Comparison of ENCODE assay signal across 12 mouse cellular contexts in the genomic region with DNA sequence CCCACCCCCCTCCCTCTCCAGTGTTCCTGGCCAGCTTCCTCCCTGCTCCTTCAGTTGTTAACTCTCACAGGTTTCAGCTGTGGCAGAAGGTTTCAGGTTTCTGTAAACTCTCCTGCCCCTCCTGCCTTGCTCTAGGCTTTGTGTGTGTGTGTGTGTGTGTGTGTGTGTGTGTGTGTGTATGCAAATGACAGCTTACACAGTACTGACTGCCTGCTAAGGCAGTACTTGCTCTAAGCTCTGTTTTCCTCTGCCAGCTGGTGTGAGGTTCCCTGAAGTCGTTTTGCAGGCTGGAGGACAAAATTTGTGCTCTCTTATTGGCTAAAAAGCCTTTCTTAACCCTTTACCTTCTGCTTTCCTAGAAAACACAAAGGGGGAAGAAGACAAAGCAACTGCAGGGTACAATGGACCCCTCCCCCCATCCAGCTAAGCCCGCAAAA. TPM values are rescaled to one million over a fixed set of nuclear protein-coding genes. Genes with fewer than 3 reads are reported as not detected.
DNase-seq lines count a peak whose midpoint lies in the region; ATAC-seq and TF ChIP-seq lines count a peak whose summit lies in the region.
"Had no signal": no experiment of that assay in that cellular context is flagged by ENCODE, and none has a peak within 500 bp of the region (broad histone marks: within the 10 kb centered on the region; RNA-seq: fewer than 3 reads in every experiment).

No protein-coding gene starts in this region.

- H3K4me2 ChIP-seq in heart, embryonic 12.5 days = 0 out of 2 replicates have a peak overlapping the region, but pooled peaks have one; percentile 24
- H3K4me2 ChIP-seq in heart, embryonic 11.5 days = no peak overlapping the region
- no peak overlapping the region for H3K4me2 ChIP-seq in forebrain, postnatal 0 days (ENCODE audit: low read depth)

- no peak overlapping the region for H3K9ac ChIP-seq in heart, embryonic 12.5 days
- no peak overlapping the region for H3K9ac ChIP-seq in heart, embryonic 11.5 days (ENCODE audit: low read depth, low read length)
- no peak overlapping the region for H3K9ac ChIP-seq in forebrain, postnatal 0 days

- no peaks in the 10 kb centered on the region for H3K36me3 ChIP-seq in heart, embryonic 12.5 days
- no peaks in the 10 kb centered on the region for H3K36me3 ChIP-seq in heart, embryonic 11.5 days (ENCODE audit: control insufficient read depth, insufficient read depth, low read length)
- H3K36me3 ChIP-seq in forebrain, postnatal 0 days (ENCODE audit: insufficient read depth) = no peaks in the 10 kb centered on the region

- H3K4me3 ChIP-seq in heart, embryonic 12.5 days = no peak overlapping the region
- H3K4me3 ChIP-seq in heart, embryonic 11.5 days (ENCODE audit: low read depth, low read length) = no peak overlapping the region
- H3K4me3 ChIP-seq in forebrain, postnatal 0 days (ENCODE audit: low read depth, low read length) = no peak overlapping the region

- no peaks in the 10 kb centered on the region for H3K27me3 ChIP-seq in heart, embryonic 12.5 days (replicated peaks)
- H3K27me3 ChIP-seq in heart, embryonic 11.5 days (ENCODE audit: control insufficient read depth, insufficient read depth, low read length) = no peaks in the 10 kb centered on the region
- no peaks in the 10 kb centered on the region for H3K27me3 ChIP-seq in forebrain, postnatal 0 days (ENCODE audit: insufficient read depth, low read length)
- H3K27me3 ChIP-seq: Patski had no signal

- no peaks in the 10 kb centered on the region for H3K9me3 ChIP-seq in heart, embryonic 12.5 days (replicated peaks)
- no peaks in the 10 kb centered on the region for H3K9me3 ChIP-seq in heart, embryonic 11.5 days (replicated peaks; ENCODE audit: control insufficient read depth, low read length)
- H3K9me3 ChIP-seq in forebrain, postnatal 0 days (ENCODE audit: low read length) = no peaks in the 10 kb centered on the region

- TF ChIP-seq CTCF in brain, embryonic 14.5 days (IDR thresholded peaks at IDR 0.05; ENCODE audit: borderline replicate concordance, extremely low read depth, insufficient read depth, insufficient read length) = no peak
- TF ChIP-seq CTCF in forebrain, postnatal 0 days (IDR thresholded peaks at IDR 0.05; ENCODE audit: low read depth) = no peak

- H3K4me1 ChIP-seq in heart, embryonic 12.5 days (replicated peaks) = peaks cover 3% of the 10 kb centered on the region; the same call in 1 of the 2 replicates
- H3K4me1 ChIP-seq in heart, embryonic 11.5 days (ENCODE audit: control insufficient read depth, insufficient read depth, low read length) = no peaks in the 10 kb centered on the region
- no peaks in the 10 kb centered on the region for H3K4me1 ChIP-seq in forebrain, postnatal 0 days (ENCODE audit: insufficient read depth)

- TF ChIP-seq POLR2A in brain, embryonic 14.5 days (IDR thresholded peaks at IDR 0.05; ENCODE audit: borderline replicate concordance, extremely low read depth, insufficient read depth, insufficient read length, poor library complexity, severe bottlenecking) = no peak

- no peak for ATAC-seq in heart, embryonic 12.5 days (ENCODE audit: insufficient number of reproducible peaks, low FRiP score)
- ATAC-seq in heart, embryonic 11.5 days (replicated peaks; ENCODE audit: insufficient number of reproducible peaks, low FRiP score, low TSS enrichment) = no peak
- ATAC-seq in forebrain, postnatal 0 days = peak; percentile 66
- no peak for ATAC-seq in inflammation-experienced regulatory T-cells, adult 6 months
- ATAC-seq: Patski had no signal

- peak; percentile 59 for DNase-seq in brain, embryonic 14.5 days (ENCODE audit: low read depth)
- DNase-seq in forebrain, postnatal 0 days = peak; percentile 12
- peak; percentile 3 for DNase-seq in lung, postnatal 25 days (ENCODE audit: low spot score)
- no peak for DNase-seq in spleen, postnatal 14 days (ENCODE audit: low spot score in 2 of 2)
- no peak for DNase-seq in right cerebral cortex, postnatal 14 days
- DNase-seq: right cerebral cortex, postnatal 25 days had no signal

- no peak overlapping the region for H3K27ac ChIP-seq in heart, embryonic 12.5 days (ENCODE audit: poor library complexity, severe bottlenecking)
- no peak overlapping the region for H3K27ac ChIP-seq in heart, embryonic 11.5 days (ENCODE audit: low read depth, low read length)
- no peak overlapping the region for H3K27ac ChIP-seq in forebrain, postnatal 0 days (ENCODE audit: low read depth, low read length)

- WGBS in heart, embryonic 12.5 days = 6% methylated on average over 2 of the region's 2 CpGs
- 15% methylated on average over 2 of the region's 2 CpGs for WGBS in heart, embryonic 11.5 days (ENCODE audit: insufficient replicate concordance)
- 0% methylated on average over 2 of the region's 2 CpGs for WGBS in forebrain, postnatal 0 days

RNA-seq across cellular contexts. Expression of gene Ces1b, which starts 8.9 kb away (rescaled TPM):
- polyA plus RNA-seq in heart, embryonic 12.5 days (2016; fragmentation: Nextera tagmentation; extraction: Ambion mirVana) = not detected in 2 replicates
- not detected in 2 replicates for polyA plus RNA-seq in heart, embryonic 11.5 days (2014; fragmentation: Nextera tagmentation; extraction: Ambion mirVana)
- not detected in 2 replicates for polyA plus RNA-seq in brain, embryonic 14.5 days (2012; rRNA removed)
- not detected in 2 replicates for total RNA-seq in forebrain, postnatal 0 days (2014; rRNA removed)
- not detected in 2 replicates for polyA plus RNA-seq in forebrain, postnatal 0 days (2015; fragmentation: Nextera tagmentation; extraction: Ambion mirVana)
- not detected for polyA plus RNA-seq in inflammation-experienced regulatory T-cells, adult 6 months (2017; shearing (Covaris generic))
- total RNA-seq: left cerebral cortex, adult 18-20 months had no signal
- polyA plus RNA-seq: heart, embryonic 14.5 days; Patski had no signal

RNA-seq across cellular contexts. Expression of gene Ces1a, which starts 40.7 kb away (rescaled TPM):
- polyA plus RNA-seq in heart, embryonic 12.5 days (2016; fragmentation: Nextera tagmentation; extraction: Ambion mirVana) = not detected in 2 replicates
- polyA plus RNA-seq in heart, embryonic 11.5 days (2014; fragmentation: Nextera tagmentation; extraction: Ambion mirVana) = not detected in 2 replicates
- polyA plus RNA-seq in brain, embryonic 14.5 days (2012; rRNA removed) = not detected in 2 replicates
- total RNA-seq in forebrain, postnatal 0 days (2014; rRNA removed) = not detected in 2 replicates
- not detected in 2 replicates for polyA plus RNA-seq in forebrain, postnatal 0 days (2015; fragmentation: Nextera tagmentation; extraction: Ambion mirVana)
- polyA plus RNA-seq in inflammation-experienced regulatory T-cells, adult 6 months (2017; shearing (Covaris generic)) = not detected
- polyA plus RNA-seq: heart, embryonic 14.5 days; Patski had no signal

RNA-seq across cellular contexts. Expression of gene Ces1c, which starts 42.4 kb away (rescaled TPM):
- polyA plus RNA-seq in heart, embryonic 12.5 days (2016; fragmentation: Nextera tagmentation; extraction: Ambion mirVana) = not detected in 2 replicates
- polyA plus RNA-seq in heart, embryonic 11.5 days (2014; fragmentation: Nextera tagmentation; extraction: Ambion mirVana) = not detected in 2 replicates
- not detected in 2 replicates for polyA plus RNA-seq in brain, embryonic 14.5 days (2012; rRNA removed)
- not detected in 2 replicates for total RNA-seq in forebrain, postnatal 0 days (2014; rRNA removed)
- not detected in 2 replicates for polyA plus RNA-seq in forebrain, postnatal 0 days (2015; fragmentation: Nextera tagmentation; extraction: Ambion mirVana)
- polyA plus RNA-seq in inflammation-experienced regulatory T-cells, adult 6 months (2017; shearing (Covaris generic)) = not detected
- total RNA-seq: left cerebral cortex, adult 18-20 months had no signal
- polyA plus RNA-seq: heart, embryonic 14.5 days; Patski had no signal

Comparison
In these comparisons a context has a peak if more than half of its experiments do, and no peak if none do; other contexts are left out.
1. DNase-seq: peak in brain, embryonic 14.5 days (single experiment), forebrain, postnatal 0 days (single experiment) and lung, postnatal 25 days (single experiment); none in spleen, postnatal 14 days (0 of 2) and right cerebral cortex, postnatal 14 days (single experiment).